Mouse (Mus musculus) retina, postnatal 1 day (tissue): ENCODE measurements around the gene Herc2.

Source experiments
- DNase-seq: peaks from one replicate; pipeline ENCODE4 v3.0.0-alpha.2; 2012

Herc2 gene

DNA sequence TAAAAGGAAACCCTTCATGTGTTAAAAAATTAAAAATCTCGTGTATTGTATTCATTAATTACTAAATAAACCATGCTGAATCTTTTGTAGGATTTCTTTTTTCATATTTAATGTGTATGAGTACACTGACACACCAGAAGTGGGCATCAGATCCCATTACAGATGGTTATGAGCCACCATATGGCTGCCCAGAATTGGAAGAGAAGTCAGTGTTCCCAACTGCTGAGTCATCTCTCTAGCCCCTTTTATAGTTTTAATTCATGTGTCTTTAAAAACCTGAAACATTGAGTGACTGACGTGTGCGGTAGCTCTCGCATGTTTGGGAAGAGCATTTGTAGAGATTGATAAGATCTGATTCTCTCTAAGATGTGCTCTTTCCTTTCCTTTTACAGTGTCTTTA is 21.7 kb downstream of the Herc2 start:
- DNase-seq = no peak

DNA sequence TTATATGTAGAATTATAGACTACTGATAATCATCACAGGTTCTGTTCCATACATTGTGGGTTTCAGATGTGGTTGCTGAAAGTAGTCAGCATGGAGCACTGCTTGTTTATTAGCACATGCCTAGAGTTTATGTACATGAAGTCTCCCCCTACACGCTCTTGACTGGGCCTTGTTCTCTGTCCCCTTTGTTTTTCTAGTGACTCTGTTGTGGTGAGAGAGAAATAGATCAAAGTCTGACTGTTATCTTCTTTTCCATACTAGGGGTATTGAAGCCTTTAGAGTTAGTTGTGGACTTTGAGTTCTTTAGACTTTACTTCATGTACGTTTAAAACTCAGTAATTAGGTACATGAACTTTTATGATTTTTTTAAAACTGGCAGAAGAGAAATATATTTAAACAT is 33.0 kb downstream of the Herc2 start:
- no peak for DNase-seq

DNA sequence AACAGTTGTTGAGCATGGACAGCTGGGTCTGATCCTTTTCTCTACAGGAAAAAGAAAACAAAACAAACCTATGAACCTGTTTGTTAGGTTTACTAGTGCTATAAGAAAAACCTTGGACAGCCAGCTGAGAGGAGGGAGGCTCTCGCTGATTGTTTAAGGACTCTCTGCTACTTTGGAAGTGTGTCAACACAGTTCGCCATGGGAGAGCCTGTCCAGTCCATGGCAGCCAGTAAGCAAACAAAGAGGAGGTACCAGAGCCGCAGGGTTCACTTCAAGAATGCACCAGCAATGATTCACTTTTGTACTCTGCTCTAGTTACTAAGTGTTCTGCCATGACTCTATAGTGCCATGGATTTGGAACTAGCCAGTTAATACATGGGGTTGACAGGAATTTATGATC is 39.1 kb downstream of the Herc2 start:
- no peak for DNase-seq

DNA sequence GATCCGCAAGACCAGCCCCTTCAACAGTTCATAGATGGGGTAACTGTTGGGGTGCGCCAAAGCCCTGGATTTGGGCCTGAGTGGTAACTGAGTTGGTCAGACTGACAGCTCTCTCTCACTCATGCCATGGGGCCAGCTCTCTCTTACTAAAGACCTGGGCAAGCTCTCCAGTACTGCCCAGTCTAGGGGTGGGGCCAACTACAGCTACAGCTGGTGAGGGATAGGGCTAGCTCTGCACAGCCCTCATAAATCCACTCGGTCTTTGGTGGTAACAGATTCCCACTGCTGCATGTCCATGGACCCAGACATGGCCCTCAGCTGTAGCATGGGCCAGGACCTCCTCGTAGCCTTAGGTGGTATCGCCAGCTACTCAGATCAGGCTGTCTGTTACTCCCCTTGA is 41.4 kb downstream of the Herc2 start:
- no peak for DNase-seq

DNA sequence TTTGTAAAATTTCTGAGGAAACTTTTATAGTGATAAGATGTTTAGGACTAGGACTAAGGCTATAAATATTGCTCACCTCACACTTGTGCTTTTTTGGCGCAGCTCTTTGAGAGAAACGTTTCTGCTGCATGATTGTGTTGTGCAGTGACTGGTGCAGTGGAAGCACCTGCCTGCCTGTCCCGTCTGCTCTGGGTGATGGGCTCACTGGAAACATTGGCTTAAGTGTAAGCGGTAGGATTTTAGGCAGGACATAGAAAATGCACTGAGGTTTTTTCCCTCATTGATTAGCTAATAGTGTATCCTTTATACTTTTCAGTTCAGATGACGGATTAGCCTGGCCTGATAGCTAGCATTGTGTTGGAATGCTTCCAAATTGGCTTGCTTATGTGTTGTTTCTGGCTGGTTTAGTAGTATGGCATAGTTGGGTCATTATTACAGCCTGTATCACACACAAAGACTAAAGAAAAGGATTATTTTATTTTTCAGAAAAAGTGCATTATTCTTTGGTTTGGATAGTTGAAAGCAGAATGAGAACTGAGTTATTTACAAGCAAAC is 52.4 kb downstream of the Herc2 start:
- DNase-seq = no peak

DNA sequence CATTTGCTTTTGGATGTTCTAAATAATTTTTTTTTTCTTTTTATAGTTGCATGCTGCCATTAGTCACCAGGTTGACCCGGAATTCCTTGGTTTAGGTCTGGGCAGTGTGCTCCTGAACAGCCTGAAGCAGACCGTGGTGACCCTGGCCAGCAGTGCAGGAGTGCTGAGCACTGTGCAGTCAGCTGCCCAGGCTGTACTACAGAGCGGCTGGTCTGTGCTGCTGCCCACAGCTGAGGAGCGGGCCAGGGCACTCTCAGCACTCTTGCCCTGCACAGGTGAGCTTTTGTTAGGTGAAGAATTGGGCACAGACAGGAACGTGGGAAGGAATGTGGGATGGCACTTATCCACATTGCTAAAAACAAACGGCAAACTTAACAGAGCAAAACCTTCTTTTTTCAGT is 63.0 kb downstream of the Herc2 start:
- no peak for DNase-seq

DNA sequence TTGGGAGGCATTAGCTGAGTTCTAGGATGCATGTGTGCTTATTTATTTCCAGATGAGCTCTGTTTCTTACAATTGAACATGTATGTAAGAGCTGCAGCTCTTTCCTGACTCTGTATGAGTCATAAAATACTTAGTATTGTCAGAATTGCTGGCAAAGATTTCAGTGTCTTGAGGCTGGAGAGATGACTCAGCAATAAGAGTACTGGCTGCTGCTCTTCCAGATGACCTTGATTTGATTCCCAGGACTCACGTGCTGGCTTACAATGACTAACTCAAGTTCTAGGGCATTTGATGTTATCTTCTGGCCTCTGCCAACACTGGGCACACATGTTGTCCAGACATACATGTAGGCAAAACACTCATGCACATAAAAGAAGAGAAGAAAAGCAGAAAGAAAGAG is 64.2 kb downstream of the Herc2 start:
- DNase-seq = no peak

DNA sequence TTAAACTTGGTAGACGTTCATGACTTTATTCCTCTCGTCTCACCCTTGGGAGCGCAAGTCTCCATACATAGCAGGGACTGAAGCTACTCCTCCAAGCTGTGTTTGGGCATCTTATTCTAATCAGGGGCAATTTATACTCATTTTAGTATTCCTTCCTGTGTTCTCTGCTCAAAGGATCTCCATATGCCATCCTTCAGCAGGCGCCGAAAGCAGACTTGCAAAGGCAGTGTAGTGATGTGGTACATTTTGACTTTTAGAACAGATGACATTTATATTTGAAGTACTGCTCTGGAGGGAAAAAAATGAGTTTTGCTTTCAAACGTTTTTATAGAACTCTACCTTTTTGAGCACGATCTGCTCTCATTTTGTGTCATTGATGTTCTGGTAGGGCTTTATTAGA is 71.0 kb downstream of the Herc2 start:
- no peak for DNase-seq

DNA sequence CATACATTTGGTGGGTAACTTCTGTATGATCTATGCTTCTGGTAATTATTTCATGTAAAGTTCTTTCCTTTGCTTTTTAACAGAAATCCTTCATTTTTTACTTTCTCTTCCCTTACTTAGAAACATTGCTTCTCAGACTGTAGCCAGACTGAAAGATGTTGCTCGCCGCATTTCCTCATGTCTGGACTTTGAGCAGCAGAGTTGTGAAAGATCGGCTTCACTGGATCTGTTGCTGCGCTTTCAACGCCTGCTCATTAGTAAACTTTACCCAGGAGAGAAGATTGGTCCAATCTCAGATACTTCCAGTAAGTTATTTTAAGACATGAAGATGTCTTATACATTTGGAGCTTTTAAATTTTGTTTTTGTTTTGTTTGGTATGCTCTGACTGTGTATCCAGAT is 71.4 kb downstream of the Herc2 start:
- DNase-seq = no peak

DNA sequence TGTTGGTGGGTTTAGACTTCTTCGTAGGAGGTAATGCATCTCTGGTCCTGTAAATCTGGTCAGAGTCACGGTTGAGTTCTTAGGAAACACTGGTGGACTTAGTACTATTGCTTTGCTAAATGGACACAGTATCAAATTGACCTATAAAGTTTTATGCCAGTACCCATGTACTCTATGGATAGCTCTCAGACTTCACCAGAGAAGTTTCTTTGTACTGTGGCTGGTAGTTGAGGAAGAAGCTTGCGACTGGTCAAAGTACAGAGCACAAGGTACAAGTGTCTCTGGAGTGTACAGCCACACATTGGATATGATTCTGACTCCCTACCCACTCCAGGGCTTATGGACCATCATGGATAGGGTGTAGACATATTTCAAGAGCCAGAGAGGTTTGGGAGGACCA is 78.1 kb downstream of the Herc2 start:
- no peak for DNase-seq

DNA sequence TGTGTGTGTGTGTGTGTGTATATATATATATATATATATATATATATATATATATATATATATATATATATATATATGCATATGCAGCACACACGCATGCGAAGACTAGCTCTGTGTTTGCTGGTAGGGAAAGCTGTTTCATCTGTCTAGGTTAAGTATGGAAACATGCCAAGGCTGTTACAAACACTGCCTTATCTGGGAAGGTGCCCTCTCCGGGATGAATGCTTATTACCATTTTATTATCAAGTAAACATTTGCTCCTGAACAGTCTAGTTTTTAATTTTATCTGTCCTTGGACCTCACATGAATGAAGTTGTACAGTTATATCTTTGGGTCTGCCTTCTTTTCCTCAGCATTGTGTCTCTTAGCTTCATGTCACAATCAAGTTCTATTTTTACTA is 79.6 kb downstream of the Herc2 start:
- no peak for DNase-seq

DNA sequence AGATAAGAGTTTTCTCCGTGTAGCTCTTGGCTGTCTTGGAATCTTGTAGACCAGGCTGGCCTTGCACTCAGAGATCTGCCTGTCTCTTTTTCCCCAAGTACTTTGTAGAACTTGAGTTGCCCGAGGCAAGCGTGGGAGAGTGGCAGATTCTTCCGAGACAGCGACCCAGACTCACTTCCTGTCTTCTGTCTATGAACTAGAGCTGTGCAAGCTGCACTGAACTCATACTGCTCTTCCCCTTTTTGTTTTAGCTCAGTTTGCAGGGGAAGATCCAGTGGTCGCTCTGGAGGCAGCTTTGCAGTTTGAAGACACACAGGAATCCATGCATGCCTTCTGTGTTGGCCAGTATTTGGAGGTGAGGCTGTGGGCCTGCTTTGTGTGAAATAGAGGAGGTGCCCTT is 81.6 kb downstream of the Herc2 start:
- no peak for DNase-seq

DNA sequence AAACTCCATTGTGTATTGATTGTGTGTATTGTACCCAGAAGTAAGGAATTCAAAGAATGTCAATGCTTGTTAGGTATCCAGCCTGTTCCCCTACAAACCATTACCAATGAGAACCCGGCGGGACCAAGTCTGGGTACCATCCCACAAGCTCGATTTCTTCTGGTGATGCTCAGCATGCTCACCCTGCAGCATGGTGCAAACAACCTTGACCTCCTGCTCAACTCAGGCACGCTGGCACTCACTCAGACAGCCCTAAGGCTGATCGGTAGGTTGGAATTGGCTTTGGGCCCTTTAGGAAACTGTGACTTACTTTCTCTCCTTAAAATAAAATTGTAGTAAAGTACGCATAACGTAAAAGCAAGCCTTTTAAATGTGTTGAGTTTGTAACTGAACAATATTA is 88.7 kb downstream of the Herc2 start:
- no peak for DNase-seq

DNA sequence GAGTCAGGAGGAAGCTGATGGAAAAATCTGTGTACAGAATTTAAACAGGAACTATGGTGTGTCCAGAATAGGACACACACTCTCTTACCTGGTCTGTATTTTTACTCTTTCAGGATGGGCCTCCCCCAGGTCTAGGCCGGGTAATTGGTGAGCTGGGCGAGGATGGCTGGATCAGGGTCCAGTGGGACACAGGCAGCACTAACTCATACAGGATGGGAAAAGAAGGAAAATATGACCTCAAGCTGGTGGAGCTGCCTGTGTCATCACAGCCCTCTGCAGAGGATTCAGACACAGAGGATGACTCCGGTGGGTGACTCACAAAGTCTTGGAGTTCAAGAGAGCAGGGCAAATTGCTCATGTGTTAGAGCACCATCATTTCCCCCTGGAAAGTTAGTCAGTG is 96.4 kb downstream of the Herc2 start:
- DNase-seq = no peak

DNA sequence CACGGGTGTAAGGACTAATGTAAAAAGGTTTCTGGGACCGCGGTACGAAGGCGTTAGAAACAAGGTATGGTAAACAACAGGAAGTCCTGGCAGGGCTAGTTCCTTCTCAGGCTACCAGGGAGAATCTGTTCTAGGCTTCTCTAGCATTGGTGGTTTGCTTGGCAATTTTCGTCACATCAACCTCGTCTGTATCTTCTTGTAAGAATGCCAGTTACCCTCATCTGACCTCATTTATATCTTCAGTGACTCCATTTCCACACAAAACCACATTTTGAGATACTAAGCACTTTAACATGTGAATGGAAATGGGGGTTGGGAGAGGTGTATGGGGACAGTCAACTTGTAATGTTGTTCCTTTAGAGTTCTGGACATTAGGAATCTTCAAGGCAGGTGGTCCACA is 98.9 kb downstream of the Herc2 start:
- no peak for DNase-seq

DNA sequence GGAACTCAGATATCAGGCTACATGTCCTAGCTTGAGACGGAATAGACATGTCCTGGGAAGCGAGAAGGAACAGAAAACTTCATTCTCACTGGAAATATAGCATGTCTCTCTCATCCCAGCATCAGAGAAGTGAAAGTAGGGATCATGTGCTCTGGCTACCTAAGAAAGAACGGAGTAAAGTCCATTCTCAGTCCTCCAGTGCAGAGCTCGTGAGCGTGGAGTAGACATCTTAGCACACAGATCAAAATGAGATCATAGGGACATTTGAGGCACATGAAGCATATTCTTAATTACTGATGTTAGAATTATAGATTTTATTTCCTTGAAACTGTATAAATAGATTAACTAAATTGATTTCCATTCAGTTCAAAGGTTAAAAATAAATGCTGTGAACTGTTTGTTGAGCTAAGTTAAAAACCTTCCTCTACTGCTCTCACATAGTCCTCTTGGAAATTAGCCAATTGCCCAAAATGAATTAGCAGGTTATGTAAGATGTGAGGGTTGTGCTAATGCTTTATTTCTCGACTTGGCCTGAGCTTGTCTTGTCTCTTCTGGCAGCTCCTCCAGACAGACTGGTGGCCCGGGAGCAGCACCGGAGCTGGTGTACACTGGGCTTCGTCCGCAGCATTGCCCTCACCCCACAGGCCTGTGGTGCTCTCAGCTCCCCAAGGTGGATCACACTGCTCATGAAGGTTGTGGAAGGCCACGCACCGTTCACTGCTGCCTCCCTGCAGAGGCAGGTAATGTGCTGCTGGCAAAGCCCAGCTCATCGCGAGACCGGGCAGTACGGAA is 102.1 kb downstream of the Herc2 start:
- DNase-seq = no peak

DNA sequence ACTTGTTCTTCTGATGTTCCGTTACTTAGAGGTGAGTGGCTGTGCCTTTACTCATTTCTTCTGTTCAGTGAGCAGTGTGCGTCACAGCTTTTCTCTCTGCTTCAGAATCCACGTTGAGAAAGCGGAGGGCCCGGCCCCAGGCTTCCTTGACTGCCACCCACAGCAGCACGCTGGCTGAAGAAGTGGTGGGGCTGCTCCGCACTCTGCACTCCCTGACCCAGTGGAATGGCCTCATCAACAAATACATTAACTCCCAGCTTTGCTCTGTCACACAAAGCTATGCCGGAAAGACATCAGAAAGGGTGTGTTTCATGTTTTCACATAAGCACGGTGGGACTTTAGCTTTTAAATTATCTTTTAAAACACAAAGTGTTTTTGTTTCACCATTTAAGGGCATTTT is 103.2 kb downstream of the Herc2 start:
- no peak for DNase-seq

DNA sequence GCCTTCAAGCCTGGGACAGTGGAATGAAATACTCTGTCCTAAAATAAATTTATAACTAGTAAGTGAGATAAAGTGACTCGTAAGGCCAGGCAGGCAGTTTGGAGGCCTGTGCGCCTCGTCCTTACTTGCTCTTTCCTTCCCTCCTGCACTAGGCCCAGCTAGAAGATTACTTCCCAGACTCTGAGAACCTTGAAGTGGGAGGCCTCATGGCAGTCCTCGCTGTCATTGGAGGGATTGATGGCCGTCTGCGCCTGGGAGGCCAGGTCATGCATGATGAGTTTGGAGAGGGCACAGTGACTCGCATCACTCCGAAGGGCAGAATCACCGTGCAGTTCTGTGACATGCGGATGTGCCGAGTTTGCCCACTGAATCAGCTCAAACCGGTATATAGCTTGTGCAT is 103.6 kb downstream of the Herc2 start:
- DNase-seq = no peak

DNA sequence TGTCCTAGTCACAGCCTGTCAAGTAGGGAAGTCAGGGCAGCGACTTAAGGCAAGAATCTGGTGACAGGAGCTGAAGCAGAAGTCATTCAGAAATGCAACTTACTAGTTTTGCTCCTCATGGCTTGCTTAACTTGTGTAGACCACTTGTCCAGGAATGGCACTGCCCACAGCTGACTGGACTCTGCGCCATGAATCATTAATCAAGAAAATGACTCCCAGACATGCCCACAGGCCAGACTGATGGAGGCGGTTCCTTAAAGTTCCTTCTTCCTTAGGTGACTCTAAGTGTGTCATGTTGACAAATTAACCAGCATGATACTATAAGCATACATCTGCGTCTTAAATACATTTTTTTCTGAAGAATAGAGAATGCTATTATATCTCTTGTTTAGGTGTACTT is 113.3 kb downstream of the Herc2 start:
- no peak for DNase-seq

DNA sequence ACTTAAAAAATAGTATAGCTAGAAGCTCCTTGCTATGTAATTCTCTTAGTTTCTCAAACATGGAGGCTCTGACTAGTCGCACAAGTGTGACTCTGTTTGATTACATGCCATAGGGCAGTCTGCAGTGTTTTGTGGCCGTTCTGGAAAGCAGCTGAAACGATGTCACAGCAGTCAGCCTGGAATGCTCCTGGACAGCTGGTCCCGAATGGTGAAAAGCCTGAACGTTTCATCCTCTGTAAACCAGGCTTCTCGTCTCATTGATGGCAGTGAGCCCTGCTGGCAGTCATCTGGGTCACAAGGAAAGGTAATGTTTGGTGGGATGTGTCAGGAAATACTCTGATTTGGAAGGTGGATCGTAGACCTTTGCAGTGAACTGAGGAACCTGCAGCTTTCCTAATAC is 118.7 kb downstream of the Herc2 start:
- DNase-seq = no peak

DNA sequence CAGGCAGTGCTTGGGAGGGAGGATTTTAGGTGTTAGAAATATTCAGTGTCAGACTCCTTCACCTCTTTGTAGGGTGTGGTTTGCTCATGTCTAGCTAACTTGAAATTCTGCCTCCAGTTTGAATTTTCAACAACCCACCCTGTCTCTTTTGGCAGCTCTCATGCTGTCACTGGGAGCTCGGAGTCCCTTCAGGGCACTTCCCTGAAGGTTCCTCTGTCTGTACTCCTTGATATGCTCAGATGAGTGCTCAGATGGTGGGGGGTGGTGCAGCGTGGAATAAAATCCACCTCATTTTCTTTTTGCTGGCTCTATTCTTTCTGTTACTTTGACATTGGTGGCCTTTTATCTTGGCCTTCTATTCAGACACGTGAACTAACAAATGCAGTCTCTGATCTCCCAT is 127.4 kb downstream of the Herc2 start:
- DNase-seq = no peak

DNA sequence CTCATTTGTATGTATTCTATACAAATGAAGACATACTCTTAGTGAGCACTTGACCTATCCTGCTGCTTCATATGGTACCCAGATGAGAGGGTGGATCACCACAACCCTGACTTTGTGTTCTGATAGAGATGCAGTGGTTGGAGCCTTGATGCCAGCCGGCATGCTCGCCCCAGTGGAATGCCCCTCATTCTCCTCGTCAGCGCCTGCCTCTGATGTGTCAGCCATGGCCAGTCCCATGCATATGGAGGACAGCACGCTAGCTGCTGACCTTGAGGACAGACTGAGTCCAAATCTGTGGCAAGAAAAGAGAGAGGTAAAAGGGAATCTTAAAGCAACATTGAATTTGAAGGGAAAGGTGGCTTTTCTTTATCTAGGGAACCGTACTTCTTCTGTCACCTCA is 141.0 kb downstream of the Herc2 start:
- DNase-seq = no peak

DNA sequence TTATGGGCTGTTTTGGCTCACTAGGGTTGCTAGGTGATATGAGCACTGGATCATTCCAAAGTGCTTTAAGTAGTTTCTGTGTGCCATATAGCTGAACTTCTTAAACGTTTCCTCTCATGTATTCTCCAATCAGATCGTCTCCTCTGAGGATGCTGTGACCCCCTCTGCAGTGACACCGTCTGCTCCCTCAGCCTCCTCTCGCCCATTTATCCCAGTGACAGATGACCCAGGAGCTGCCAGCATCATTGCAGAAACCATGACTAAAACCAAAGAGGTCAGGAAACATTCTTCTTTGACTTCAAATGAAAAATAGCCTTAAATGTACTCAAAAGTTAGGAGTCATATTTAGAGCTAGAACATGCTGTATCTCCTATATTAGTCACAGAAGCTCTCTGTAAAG is 141.7 kb downstream of the Herc2 start:
- no peak for DNase-seq

DNA sequence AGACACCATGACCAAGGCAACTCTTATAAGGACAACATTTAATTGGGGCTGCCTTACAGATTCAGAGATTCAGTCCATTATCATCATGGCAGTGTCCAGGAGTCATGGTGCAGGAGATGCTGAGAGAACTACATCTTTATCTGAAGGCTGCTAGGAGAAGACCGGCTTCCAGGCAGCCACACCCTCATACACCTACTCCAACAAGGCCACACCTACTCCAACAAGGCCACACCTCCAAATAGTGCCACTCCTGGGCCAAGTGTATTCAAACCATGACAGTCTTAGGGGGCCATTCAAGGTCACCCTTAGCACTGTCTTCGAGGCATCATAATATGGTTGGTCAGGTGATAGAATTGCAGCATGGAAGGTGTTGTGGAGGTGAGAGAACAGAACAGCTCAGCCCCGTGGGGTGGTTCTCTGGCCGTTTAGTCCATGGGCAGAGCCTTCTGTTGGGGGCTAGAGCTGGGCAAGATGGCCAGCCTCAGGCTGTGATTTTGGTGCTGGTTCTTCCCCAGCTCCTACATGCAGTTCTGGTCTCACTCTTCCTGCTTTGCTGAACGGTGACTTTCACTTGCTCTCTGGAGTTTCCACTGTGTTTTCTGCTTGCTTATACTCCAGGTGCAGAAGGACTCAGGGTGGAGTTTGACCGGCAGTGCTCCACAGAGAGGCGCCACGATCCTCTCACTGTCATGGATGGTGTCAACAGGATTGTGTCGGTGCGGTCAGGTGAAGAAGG is 151.7 kb downstream of the Herc2 start:
- DNase-seq = no peak

DNA sequence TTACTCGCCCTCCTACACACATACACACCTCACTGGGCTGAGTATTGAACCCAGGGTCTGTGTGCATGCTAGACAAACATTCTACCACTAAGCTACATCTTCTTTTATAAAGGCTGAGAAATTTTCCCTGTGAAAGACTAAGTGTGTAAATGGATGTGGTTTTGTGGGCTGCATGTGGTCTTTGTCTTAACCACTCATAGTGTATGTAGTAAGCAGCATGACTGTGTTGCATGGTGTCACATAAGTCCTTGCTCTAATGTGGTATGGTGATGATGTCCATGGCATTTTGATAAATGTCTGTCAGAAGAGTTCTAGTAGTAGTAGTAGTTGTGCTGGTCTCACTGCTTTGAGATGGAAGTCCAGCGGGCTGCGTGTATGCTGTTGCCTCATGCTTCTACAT is 152.8 kb downstream of the Herc2 start:
- DNase-seq = no peak
